Mouse (Mus musculus) kidney, adult 11 months (tissue): ENCODE results near the gene F8a.
"Not testable (repeated sequence)": the region's sequence is repeated elsewhere in the genome, so short reads cannot be mapped to it uniquely, and the experiment has no call there.

Source experiments
- DNase-seq: peaks from one replicate; pipeline ENCODE4 v3.0.0; 2022

Gene F8a

DNA sequence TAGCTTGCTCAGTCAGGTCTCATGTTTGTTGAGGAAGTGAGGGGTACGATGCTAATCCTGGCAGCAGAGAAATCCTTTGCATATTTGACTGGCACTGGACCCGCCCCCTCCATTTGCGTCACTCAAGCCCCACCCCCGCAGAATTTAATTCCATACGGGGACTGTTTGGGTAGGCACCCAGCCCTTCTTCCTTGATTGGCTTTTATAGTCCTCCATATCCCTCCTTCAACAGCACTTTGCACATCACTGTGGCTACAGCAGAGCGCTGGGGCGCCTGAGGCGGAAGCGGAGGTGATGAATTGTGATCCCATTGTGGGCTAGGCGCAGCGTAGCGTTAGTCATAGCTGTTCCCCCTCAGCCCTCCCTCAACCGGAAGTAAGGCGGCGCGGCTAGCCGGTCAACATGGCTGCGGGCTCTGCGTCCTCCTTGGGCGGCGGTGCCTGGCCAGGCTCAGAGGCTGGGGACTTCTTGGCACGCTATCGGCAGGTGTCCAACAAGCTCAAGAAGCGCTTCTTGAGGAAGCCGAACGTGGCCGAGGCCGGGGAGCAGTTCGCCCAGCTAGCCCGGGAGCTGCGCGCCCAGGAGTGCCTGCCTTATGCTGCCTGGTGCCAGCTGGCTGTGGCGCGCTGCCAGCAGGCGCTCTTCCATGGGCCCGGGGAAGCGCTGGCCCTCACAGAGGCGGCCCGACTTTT is at the start of gene F8a:
Gene F8a, plus strand, starts transcription at position 378 of the 692 bp plus-strand sequence.
- DNase-seq, result peak; percentile 80

DNA sequence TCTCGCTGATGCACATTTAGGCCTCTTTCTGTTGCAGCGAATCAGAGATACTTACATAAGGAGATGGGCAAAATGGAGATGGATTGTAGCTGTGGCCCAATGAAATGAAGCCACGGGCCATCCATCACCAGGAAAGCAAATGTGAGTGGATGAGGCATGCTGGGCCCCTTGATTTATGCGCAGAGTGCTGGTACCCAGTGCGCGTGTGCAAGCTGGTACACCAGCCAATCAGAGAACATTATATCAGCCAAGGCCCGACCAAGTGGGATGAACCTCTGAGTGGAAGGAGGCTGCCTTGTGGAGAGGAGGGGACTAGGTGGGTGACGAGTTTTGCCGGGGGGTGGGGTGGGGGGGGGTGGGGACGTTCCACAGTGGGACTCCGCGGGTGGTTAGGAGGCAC is 36.2 kb upstream of the F8a start, which contains the start of gene Xlr3b:
Gene Xlr3b, plus strand, starts transcription at position 274 of the 400 bp plus-strand sequence.
- DNase-seq, result peak; percentile 27

DNA sequence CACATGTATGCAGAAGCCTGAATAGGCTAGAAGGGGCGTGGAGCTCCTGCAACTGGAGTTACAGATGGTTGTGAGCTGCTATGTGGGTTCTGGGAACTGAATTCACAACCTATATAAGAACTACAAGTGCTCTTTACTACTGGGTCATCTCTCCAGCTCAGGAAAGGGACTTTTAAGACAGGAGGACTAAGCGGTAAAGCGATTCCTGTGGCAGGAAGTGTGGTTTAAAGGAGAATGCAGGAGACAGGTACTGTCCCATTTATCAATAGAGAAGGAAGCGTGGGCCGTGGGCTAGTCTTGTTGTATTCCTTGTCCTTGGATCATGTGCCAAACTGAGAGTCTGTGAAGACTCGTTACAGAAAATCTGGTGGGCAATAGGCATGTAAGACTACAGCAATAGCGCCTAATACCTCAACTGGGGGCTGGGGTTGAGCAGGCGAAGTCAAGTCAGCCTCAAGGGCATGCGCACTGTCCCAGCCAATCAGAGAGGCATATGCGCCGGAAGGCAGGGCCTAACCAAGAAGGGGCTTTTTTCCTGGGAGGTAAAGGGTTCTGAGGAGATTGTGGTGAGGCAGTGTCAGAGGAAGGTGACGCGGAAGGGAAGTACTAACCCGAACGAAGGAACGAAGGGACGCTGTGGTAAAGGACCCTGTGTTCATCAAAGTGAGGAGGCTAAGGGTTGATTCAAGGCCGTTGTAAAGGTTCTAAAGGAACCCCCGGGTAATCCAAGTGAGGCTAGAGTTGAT is 14.1 kb upstream of the F8a start, which contains the start of gene Xlr4b:
Gene Xlr4b, plus strand, starts transcription at position 515 of the 746 bp plus-strand sequence.
- DNase-seq, result not testable (repeated sequence)

DNA sequence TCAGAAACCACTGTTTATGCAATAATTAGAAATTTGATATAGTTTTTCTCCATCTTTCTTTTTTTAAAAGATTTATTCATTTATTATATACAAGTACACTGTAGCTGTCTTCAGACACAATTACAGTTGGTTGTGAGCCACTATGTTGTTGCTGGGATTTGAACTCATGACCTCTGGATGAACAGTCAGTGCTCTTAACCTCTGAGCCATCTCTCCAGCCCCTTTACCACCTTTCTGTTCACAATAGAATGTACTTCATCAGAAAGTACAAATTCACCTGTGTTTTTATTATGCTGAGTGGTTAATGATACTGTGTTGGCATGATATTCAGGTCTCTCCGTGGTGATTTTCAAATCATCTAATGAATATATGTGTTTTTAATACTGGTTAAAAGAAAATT is 2.7 kb upstream of the F8a start:
- DNase-seq, result no peak

DNA sequence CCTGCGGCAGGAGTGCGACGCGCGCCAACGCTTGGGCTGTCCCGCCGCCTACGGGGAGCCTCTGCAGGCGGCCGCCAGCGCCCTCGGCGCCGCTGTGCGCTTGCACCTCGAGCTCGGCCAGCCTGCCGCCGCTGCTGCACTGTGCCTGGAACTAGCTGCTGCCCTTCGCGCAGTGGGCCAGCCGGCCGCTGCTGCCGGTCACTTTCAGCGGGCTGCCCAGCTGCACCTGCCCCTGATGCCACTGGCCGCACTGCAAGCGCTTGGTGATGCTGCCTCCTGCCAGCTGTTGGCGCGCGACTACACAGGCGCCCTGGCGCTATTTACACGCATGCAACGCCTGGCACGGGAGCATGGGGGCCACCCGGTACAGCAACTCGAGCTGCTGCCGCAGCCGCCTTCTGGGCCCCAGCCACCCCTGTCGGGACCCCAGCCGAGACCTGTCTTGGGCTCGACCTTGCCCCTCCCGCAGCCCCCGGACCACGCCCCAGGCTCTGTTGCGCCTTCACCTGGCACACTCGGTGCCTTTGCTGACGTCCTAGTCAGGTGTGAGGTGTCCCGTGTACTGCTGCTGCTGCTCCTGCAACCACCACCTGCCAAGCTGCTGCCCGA is 619 bp downstream of the F8a start:
- peak; percentile 67 for DNase-seq

DNA sequence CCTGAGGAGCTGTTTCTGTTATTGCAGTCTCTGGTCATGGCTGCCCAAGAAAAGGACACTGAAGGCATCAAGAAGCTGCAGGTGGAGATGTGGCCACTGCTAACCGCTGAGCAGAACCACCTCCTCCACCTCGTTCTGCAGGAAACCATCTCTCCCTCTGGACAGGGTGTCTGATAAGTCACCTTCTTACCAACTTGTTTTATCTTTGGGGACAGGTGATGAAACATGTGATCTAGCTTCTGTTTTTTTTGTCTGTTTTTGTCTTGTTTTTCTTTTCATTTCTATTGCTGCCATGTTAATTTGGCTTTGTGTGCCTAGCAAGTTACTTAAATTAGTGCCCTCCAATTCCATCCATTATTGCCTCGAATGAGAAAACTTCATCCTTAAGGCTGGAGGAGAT is 1.2 kb downstream of the F8a start:
- DNase-seq, result no peak

DNA sequence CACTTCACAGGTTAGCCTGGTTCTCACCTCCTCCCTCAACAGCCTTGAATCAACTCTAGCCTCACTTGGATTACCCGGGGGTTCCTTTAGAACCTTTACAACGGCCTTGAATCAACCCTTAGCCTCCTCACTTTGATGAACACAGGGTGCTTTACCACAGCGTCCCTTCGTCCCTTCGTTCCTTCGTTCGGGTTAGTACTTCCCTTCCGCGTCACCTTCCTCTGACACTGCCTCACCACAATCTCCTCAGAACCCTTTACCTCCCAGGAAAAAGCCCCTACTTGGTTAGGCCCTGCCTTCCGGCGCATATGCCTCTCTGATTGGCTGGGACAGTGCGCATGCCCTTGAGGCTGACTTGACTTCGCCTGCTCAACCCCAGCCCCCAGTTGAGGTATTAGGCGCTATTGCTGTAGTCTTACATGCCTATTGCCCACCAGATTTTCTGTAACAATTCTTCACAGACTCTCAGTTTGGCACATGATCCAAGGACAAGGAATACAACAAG is 14.8 kb downstream of the F8a start, which contains the start of gene Xlr4c:
Gene Xlr4c, minus strand, starts transcription at position 310 of the 505 bp plus-strand sequence.
- not testable (repeated sequence) for DNase-seq

DNA sequence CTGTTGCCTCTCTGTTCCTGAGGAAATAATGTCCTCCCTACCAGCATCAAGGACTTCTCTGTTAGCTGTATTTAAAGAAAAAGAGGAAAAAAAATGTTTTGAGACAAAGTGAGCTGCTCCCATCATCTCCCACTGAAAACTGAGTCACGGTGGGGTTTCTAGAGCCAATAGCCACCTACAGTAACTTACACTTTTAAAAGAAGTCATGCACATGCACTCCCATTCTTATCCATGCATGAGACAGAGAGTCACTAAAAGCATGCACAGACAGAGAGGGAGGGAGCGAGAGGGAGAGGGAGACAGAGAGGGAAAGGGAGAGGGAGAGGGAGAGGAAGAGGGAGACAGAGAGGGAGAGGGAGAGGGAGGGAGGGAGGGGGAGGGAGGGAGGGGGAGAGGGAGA is 34.3 kb downstream of the F8a start:
- DNase-seq, result not testable (repeated sequence)

DNA sequence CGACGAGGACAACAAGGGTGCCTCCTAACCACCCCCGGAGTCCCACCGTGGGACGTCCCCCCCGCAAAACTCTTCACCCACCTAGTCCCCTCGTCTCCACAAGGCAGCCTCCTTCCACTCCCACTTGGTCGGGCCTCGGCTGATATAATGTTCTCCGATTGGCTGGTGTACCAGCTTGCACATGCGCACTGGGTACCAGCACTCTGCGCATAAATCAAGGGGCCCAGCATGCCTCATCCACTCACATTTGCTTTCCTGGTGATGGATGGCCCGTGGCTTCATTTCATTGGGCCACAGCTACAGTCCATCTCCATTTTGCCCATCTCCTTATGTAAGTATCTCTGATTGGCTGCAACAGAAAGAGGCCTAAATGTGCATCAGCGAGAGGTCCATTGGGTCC is 37.2 kb downstream of the F8a start, which contains the start of gene Xlr3c:
Gene Xlr3c, minus strand, starts transcription at position 121 of the 400 bp plus-strand sequence.
- not testable (repeated sequence) for DNase-seq
